Mouse (Mus musculus): ENCODE data around the gene Josd2. TPM values are rescaled to one million over a fixed set of nuclear protein-coding genes. Genes with fewer than 3 reads are reported as not detected.

Gene Josd2
- polyA plus RNA-seq, 1 experiment = 9.7 TPM

DNA sequence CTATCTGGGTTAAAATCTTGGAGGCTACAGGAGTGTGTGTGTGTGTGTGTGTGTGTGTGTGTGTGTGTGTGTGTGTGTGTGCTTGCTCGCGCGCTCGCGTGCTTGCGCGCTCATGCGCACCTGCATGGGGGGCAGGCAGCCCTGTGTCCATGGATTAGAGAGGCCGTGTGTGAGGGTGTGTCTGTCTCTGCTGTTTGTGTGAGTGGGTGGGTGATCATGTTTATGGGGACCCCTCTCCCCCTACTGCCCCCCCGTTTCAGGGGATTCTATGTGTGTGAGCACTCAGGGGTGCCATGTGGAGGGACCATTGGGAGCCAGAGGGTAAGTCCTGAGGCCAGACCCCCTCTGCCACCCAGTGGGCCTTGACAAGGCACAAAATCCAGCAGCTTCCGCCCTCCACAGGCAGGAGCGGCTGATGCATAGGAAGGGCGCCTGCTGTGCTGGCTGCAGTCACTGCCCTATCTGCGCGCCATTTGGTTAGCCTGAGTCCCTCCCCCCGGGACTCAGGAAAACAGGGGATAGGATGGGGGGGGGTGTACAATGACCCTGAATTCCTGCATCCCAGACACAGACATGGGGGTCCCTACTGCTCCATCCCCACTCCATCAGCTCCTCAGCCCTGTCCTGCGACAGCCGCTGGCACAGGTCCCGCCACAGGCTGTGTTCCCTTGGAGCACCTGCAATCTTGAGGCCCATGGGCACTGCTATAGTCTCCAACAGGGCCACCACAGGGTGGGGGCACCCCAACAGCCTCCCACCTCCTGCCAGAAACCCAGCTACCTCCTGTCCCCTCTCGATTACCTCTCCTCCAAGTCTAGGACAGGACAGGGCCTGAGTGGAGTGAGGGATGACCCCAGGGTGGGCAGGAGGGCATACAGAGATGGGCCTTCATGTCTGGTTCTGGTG lies 24.3 kb upstream of the Josd2 start:
- no peak overlapping the region for H3K9ac ChIP-seq (ENCODE audit: low read depth, poor library complexity, severe bottlenecking)

DNA sequence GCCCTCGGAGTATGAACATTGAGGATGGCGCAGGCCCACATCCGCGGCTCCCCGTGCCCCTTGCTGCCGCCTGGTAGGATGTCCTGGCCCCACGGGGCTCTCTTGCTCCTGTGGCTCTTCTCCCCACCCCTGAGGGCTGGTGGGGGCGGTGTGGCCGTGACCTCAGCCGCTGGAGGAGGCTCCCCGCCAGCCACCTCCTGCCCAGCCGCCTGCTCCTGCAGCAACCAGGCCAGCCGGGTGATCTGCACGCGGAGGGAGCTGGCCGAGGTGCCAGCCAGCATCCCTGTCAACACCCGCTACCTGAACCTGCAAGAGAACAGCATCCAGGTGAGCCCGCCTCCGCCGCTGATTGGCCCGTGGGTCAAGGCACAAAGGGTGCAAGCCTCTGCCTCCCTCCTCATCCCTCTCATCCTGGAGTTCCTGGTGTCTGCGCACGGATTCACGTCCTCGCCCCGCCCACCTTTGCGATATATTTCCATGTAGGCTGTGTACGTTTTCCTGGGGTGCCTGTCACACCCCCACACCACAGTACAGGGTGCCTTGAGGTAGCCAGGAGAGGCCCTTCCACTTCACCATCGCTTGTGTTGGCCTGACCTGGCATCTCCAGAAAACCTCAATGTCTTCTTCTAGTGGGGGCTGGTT lies 22.8 kb upstream of the Josd2 start:
- H3K9me3 ChIP-seq (replicated peaks; ENCODE audit: control insufficient read depth, insufficient read depth, low read length, poor library complexity, severe bottlenecking) = no peaks in the 10 kb centered on the region
- no peak overlapping the region for H3K4me3 ChIP-seq (ENCODE audit: low read depth, low read length)
- no peaks in the 10 kb centered on the region for H3K36me3 ChIP-seq (ENCODE audit: control insufficient read depth, insufficient read depth, low read length, poor library complexity, severe bottlenecking)
- H3K9ac ChIP-seq (ENCODE audit: low read depth, poor library complexity, severe bottlenecking) = no peak overlapping the region
- TF ChIP-seq CTCF (IDR thresholded peaks at IDR 0.05; ENCODE audit: low read depth, low read length) (no peak), POLR2A (IDR thresholded peaks at IDR 0.05; ENCODE audit: insufficient read depth, low read length) (no peak), EP300 (IDR thresholded peaks at IDR 0.05; ENCODE audit: insufficient read depth, low read depth, low read length) (no peak)
- no peaks in the 10 kb centered on the region for H3K4me1 ChIP-seq (ENCODE audit: control insufficient read depth, insufficient read depth, low read length)
- H3K27ac ChIP-seq (ENCODE audit: insufficient read depth, low read length) = no peak overlapping the region
- no peaks in the 10 kb centered on the region for H3K27me3 ChIP-seq (ENCODE audit: control insufficient read depth, insufficient read depth, low read length, poor library complexity, severe bottlenecking)

More for the DNA sequence above, 24.3 kb upstream of the Josd2 start:
- Histone ChIP-seq H3K36me3 (ENCODE audit: control insufficient read depth, insufficient read depth, low read length, poor library complexity, severe bottlenecking) (no peaks in the 10 kb centered on the region), H3K4me3 (ENCODE audit: low read depth, low read length) (no peak overlapping the region), H3K9me3 (replicated peaks; ENCODE audit: control insufficient read depth, insufficient read depth, low read length, poor library complexity, severe bottlenecking) (no peaks in the 10 kb centered on the region), H3K4me1 (ENCODE audit: control insufficient read depth, insufficient read depth, low read length) (no peaks in the 10 kb centered on the region), H3K27me3 (ENCODE audit: control insufficient read depth, insufficient read depth, low read length, poor library complexity, severe bottlenecking) (no peaks in the 10 kb centered on the region), H3K27ac (ENCODE audit: insufficient read depth, low read length) (no peak overlapping the region)
- TF ChIP-seq CTCF (IDR thresholded peaks at IDR 0.05; ENCODE audit: low read depth, low read length) (no peak), POLR2A (IDR thresholded peaks at IDR 0.05; ENCODE audit: insufficient read depth, low read length) (no peak), EP300 (IDR thresholded peaks at IDR 0.05; ENCODE audit: insufficient read depth, low read depth, low read length) (no peak)

DNA sequence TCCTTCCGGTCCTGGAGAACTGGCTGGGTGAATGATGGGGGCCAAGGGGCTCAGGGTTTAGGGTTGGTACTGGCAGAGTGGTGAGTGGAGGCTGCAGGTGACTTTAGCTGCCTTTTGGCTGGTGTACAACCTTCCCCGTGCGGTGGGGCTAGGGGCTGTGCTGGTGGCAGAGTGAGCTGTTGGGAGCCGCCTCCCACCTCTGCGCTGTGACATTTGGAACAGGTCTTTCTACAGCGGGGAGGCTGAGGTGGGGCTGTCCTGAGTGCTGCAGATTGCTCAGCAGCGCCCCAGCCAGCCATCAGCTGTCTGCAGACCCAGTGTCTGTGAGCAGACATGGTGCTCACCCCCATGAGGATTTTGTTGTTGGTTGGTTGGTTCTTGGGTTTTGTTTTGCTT lies 22.3 kb upstream of the Josd2 start:
- Histone ChIP-seq H3K36me3 (ENCODE audit: control insufficient read depth, insufficient read depth, low read length, poor library complexity, severe bottlenecking) (no peaks in the 10 kb centered on the region), H3K9me3 (replicated peaks; ENCODE audit: control insufficient read depth, insufficient read depth, low read length, poor library complexity, severe bottlenecking) (no peaks in the 10 kb centered on the region), H3K27me3 (ENCODE audit: control insufficient read depth, insufficient read depth, low read length, poor library complexity, severe bottlenecking) (no peaks in the 10 kb centered on the region), H3K4me1 (ENCODE audit: control insufficient read depth, insufficient read depth, low read length) (no peaks in the 10 kb centered on the region), H3K27ac (ENCODE audit: insufficient read depth, low read length) (no peak overlapping the region), H3K9ac (ENCODE audit: low read depth, poor library complexity, severe bottlenecking) (no peak overlapping the region), H3K4me3 (ENCODE audit: low read depth, low read length) (no peak overlapping the region)
- TF ChIP-seq EP300 (IDR thresholded peaks at IDR 0.05; ENCODE audit: insufficient read depth, low read depth, low read length) (no peak), POLR2A (IDR thresholded peaks at IDR 0.05; ENCODE audit: insufficient read depth, low read length) (no peak), CTCF (IDR thresholded peaks at IDR 0.05; ENCODE audit: low read depth, low read length) (no peak)

DNA sequence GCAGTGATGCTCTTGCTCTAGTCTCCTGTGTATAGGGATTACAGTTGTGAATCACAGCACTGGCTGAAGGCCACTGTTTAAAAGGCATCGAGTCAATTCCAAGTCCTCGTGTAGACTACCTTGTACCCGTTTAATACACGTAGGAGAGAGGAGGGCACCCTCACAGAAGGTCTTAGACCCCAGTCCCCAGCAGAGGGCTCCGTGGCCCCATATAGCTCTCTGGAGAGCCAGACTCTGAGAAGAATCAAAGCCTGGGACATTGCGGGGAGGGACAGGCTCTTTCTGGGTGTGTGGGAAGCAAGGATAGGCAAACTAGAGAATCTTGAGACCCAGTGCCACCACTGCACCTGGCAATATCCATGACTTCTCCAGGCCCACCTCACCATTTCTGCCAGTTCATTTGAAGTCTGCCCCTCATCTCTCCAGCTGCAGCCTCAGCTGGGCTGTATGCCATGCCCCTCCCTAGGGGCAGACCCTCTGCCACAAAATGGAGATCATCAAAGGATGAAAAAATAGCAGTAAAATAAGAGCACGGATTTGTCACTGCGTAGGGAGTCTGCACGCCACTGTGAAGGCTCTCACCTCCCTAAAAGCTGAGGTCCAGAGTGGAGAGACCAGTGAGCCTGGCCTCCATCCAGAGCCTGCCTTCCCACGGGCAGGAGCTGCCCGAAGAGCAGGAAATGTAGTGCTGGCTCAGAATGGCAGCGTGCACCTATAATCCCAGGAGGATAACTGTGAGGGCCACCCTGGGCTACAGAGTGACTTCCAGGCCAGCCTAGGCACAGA lies 21.5 kb upstream of the Josd2 start:
- TF ChIP-seq POLR2A (IDR thresholded peaks at IDR 0.05; ENCODE audit: insufficient read depth, low read length) (no peak), EP300 (IDR thresholded peaks at IDR 0.05; ENCODE audit: insufficient read depth, low read depth, low read length) (no peak), CTCF (IDR thresholded peaks at IDR 0.05; ENCODE audit: low read depth, low read length) (no peak)
- H3K4me1 ChIP-seq (ENCODE audit: control insufficient read depth, insufficient read depth, low read length) = no peaks in the 10 kb centered on the region
- H3K27ac ChIP-seq (ENCODE audit: insufficient read depth, low read length) = no peak overlapping the region
- H3K27me3 ChIP-seq (ENCODE audit: control insufficient read depth, insufficient read depth, low read length, poor library complexity, severe bottlenecking) = no peaks in the 10 kb centered on the region
- no peaks in the 10 kb centered on the region for H3K9me3 ChIP-seq (replicated peaks; ENCODE audit: control insufficient read depth, insufficient read depth, low read length, poor library complexity, severe bottlenecking)
- no peak overlapping the region for H3K4me3 ChIP-seq (ENCODE audit: low read depth, low read length)
- H3K36me3 ChIP-seq (ENCODE audit: control insufficient read depth, insufficient read depth, low read length, poor library complexity, severe bottlenecking) = no peaks in the 10 kb centered on the region
- no peak overlapping the region for H3K9ac ChIP-seq (ENCODE audit: low read depth, poor library complexity, severe bottlenecking)

DNA sequence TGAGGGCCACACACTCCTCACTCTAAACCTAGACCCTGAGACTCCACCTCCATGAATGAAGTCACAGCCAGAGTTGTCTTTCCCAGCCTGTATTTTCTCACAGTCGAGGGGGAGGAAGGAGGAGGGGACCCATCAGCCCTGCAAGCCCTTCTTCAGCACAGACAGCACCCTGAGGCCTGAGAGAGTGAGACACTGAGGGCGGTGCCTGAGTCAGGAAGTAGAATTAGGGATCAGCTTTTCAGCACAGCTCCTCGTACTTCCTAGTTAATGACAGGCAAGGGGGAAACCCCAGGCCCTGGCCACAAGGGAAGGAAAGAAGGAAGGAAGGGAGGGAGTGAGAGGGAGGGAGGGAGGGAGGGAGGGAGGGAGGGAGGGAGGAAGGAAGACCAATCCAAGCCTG lies 14.5 kb upstream of the Josd2 start:
- no peaks in the 10 kb centered on the region for H3K36me3 ChIP-seq (ENCODE audit: control insufficient read depth, insufficient read depth, low read length, poor library complexity, severe bottlenecking)
- H3K9ac ChIP-seq (ENCODE audit: low read depth, poor library complexity, severe bottlenecking) = no peak overlapping the region
- H3K27ac ChIP-seq (ENCODE audit: insufficient read depth, low read length) = no peak overlapping the region
- H3K4me1 ChIP-seq (ENCODE audit: control insufficient read depth, insufficient read depth, low read length) = no peaks in the 10 kb centered on the region
- H3K4me3 ChIP-seq (ENCODE audit: low read depth, low read length) = no peak overlapping the region
- H3K27me3 ChIP-seq (ENCODE audit: control insufficient read depth, insufficient read depth, low read length, poor library complexity, severe bottlenecking) = no peaks in the 10 kb centered on the region
- H3K9me3 ChIP-seq (replicated peaks; ENCODE audit: control insufficient read depth, insufficient read depth, low read length, poor library complexity, severe bottlenecking) = no peaks in the 10 kb centered on the region
- TF ChIP-seq POLR2A (IDR thresholded peaks at IDR 0.05; ENCODE audit: insufficient read depth, low read length) (no peak), EP300 (IDR thresholded peaks at IDR 0.05; ENCODE audit: insufficient read depth, low read depth, low read length) (no peak), CTCF (IDR thresholded peaks at IDR 0.05; ENCODE audit: low read depth, low read length) (no peak)
